Mouse (Mus musculus) stomach, postnatal 0 days (tissue): ENCODE measurements at regions not wholly inside any gene's neighbourhood (a gene's known extent, or its start where the extent isn't known, plus 50 kb on each side); places are given as distances from the start of the nearest gene placed in this dataset.

Experiments used
- CTCF ChIP-seq: IDR thresholded peaks from 2 replicates; pipeline ENCODE4 v1.5.1; 2016; ENCODE audit warnings: antibody characterized with exemption, low read depth, mild to moderate bottlenecking, moderate library complexity
- EP300 ChIP-seq: optimal IDR thresholded peaks from 2 replicates; pipeline ENCODE3; 2016; ENCODE audit warnings: antibody characterized with exemption

- TF ChIP-seq EP300 (no peak), CTCF (no peak)
These were observed 109.8 kb downstream of the Fam76b start for GRCm38 (mm10) chr9:13937301-13937700.
